Mouse (Mus musculus) thymus, adult 2 months (tissue): ENCODE results near the gene Hydin.

Experiments used
- CTCF ChIP-seq: fragments of 200-500 bp; IDR thresholded peaks from 2 replicates; pipeline ENCODE4 v1.5.1; 2012; ENCODE audit warnings: mild to moderate bottlenecking, control low read depth, low read length, moderate library complexity, borderline replicate concordance; ENCODE audit not compliant: control insufficient read depth, poor library complexity, insufficient read depth; ENCODE audit errors: extremely low read depth
- POLR2A ChIP-seq: fragments of 200-500 bp; IDR thresholded peaks from 2 replicates; pipeline ENCODE4 v1.6.1; 2012; ENCODE audit warnings: mild to moderate bottlenecking, low read length, control low read depth, moderate library complexity; ENCODE audit not compliant: control insufficient read depth, poor library complexity, insufficient read depth; ENCODE audit errors: extremely low read depth

DNA sequence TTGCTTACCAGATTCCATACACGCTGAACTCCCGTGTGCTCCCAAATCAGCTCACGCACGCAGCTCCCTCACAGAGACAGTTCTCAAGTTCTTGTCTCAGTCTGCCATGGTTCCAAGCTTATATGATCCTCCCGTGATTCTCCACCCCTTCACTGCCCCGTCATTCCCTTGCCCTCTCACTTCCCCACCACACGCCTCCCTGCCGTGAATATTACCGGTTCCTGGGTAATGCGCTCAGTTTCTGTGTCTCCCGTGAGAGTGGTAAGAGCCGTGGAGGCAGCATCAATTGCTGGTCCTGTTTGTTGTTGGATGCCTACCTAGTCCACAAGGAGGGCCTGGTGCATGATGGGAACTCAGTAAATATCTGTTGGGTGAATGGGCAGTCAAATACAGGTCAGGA lies 255.1 kb downstream of the Hydin start:
- TF ChIP-seq CTCF: no peak
- TF ChIP-seq POLR2A: no peak
